In the genomic region with DNA sequence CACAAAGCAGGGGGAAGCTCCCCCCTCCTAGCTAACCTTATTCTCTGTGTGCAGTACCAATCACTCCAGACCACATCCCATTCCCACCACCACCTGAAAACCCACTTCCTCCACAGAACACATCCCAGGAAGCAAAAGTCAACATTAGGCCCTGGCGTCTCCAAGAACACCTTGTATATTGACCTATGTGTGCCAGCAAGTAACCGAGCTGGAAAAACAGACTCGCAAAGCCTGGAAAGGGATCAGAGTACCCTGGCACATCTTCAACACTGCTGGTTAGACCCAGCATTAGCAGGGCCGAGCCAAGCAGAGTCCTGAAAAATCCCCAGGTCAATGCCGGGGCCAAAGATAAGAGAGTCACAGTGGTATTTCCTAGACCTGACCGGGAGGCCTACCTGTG, we compare ENCODE assay signal across 13 mouse cellular contexts. TPM values are rescaled to one million over a fixed set of nuclear protein-coding genes. Genes with fewer than 3 reads are reported as not detected.
DNase-seq lines count a peak whose midpoint lies in the region; ATAC-seq and TF ChIP-seq lines count a peak whose summit lies in the region.
"Had no signal": no experiment of that assay in that cellular context is flagged by ENCODE, and none has a peak within 500 bp of the region (broad histone marks: within the 10 kb centered on the region; RNA-seq: fewer than 3 reads in every experiment).

No protein-coding gene starts in this region.

- H3K4me2 ChIP-seq in forebrain, embryonic 11.5 days (ENCODE audit: low read depth, low read length, severe bottlenecking), result no peak overlapping the region
- H3K4me2 ChIP-seq: hindbrain, embryonic 13.5 days had no signal

- no peaks in the 10 kb centered on the region for H3K9me3 ChIP-seq in forebrain, embryonic 11.5 days (ENCODE audit: control insufficient read depth, low read length)
- no peaks in the 10 kb centered on the region for H3K9me3 ChIP-seq in embryonic facial prominence, embryonic 10.5 days
- H3K9me3 ChIP-seq: forebrain, embryonic 10.5 days; hindbrain, embryonic 13.5 days had no signal

- H3K4me1 ChIP-seq in forebrain, embryonic 11.5 days (replicated peaks; ENCODE audit: control insufficient read depth, insufficient read depth, low read length), result peaks cover 6% of the 10 kb centered on the region
- H3K4me1 ChIP-seq in embryonic facial prominence, embryonic 10.5 days, result peaks cover 26% of the 10 kb centered on the region

- no peak for TF ChIP-seq CTCF in layer of hippocampus, adult 2 months (conservative IDR thresholded peaks at IDR 0.05)

- no peak for DNase-seq in layer of hippocampus, adult 2 months (ENCODE audit: low spot score in 2 of 2)
- DNase-seq in layer of hippocampus, adult 18-20 months (ENCODE audit: low spot score in 2 of 2), result no peak
- DNase-seq in brain, adult 2 months (ENCODE audit: low read depth, low spot score), result peak; percentile 56
- peak; percentile 63 for DNase-seq in cerebellum, adult 9-11 months
- peak; percentile 75 to 86 for DNase-seq in kidney, postnatal 36 days
- DNase-seq in forebrain, embryonic 11.5 days (ENCODE audit: low spot score), result no peak
- DNase-seq in embryonic facial prominence, embryonic 10.5 days (ENCODE audit: low spot score), result no peak
- DNase-seq: right cerebral cortex, postnatal 4 days; thymus, postnatal 36 days had no signal

- ATAC-seq in forebrain, embryonic 11.5 days (replicated peaks; ENCODE audit: low FRiP score), result no peak
- ATAC-seq: intestine, postnatal 0 days had no signal

- no peaks in the 10 kb centered on the region for H3K36me3 ChIP-seq in forebrain, embryonic 11.5 days (ENCODE audit: control insufficient read depth, insufficient read depth, low read length)
- no peaks in the 10 kb centered on the region for H3K36me3 ChIP-seq in embryonic facial prominence, embryonic 10.5 days (replicated peaks)
- H3K36me3 ChIP-seq: forebrain, embryonic 10.5 days; hindbrain, embryonic 13.5 days had no signal

- H3K9ac ChIP-seq in forebrain, embryonic 11.5 days (ENCODE audit: low read length), result no peak overlapping the region
- H3K9ac ChIP-seq: hindbrain, embryonic 13.5 days had no signal

- H3K27ac ChIP-seq in layer of hippocampus, adult 2 months, result peak overlapping the region; percentile 88
- no peak overlapping the region for H3K27ac ChIP-seq in forebrain, embryonic 11.5 days (ENCODE audit: low read depth, low read length)
- no peak overlapping the region for H3K27ac ChIP-seq in embryonic facial prominence, embryonic 10.5 days (replicated peaks)
- H3K27ac ChIP-seq: forebrain, embryonic 10.5 days; hindbrain, embryonic 13.5 days had no signal

- WGBS in forebrain, embryonic 11.5 days, result 90% methylated on average over 6 of the region's 6 CpGs
- 90% methylated on average over 6 of the region's 6 CpGs for WGBS in embryonic facial prominence, embryonic 10.5 days

- H3K27me3 ChIP-seq in forebrain, embryonic 11.5 days (ENCODE audit: control insufficient read depth, insufficient read depth, low read length), result no peaks in the 10 kb centered on the region
- H3K27me3 ChIP-seq in embryonic facial prominence, embryonic 10.5 days (replicated peaks; ENCODE audit: low read depth, poor library complexity, severe bottlenecking), result no peaks in the 10 kb centered on the region
- H3K27me3 ChIP-seq: hindbrain, embryonic 13.5 days had no signal

- no peak overlapping the region for H3K4me3 ChIP-seq in layer of hippocampus, adult 2 months
- H3K4me3 ChIP-seq in forebrain, embryonic 11.5 days (ENCODE audit: low read depth, low read length), result no peak overlapping the region
- no peak overlapping the region for H3K4me3 ChIP-seq in embryonic facial prominence, embryonic 10.5 days
- H3K4me3 ChIP-seq: forebrain, embryonic 10.5 days; hindbrain, embryonic 13.5 days; myocyte had no signal

RNA-seq across cellular contexts. Expression of a gene that starts 58.0 kb away (rescaled TPM):
- total RNA-seq in layer of hippocampus, adult 2 months (2021), result 100 to 1,000 TPM; 128 to 130 TPM
- total RNA-seq in layer of hippocampus, adult 18-20 months (2021), result 100 to 1,000 TPM; 114 TPM
- polyA plus RNA-seq in forebrain, embryonic 11.5 days (2014; fragmentation: Nextera tagmentation; extraction: Ambion mirVana), result 2.5 and 2.9 TPM in 2 replicates
- 2.4 and 2.7 TPM in 2 replicates for polyA plus RNA-seq in embryonic facial prominence, embryonic 10.5 days (2016; fragmentation: Nextera tagmentation; extraction: Ambion mirVana)

Comparison
In these comparisons a context has a peak if more than half of its experiments do, and no peak if none do; other contexts are left out.
1. DNase-seq: peak in brain, adult 2 months (single experiment), cerebellum, adult 9-11 months (single experiment) and kidney, postnatal 36 days (2 of 2); none in layer of hippocampus, adult 2 months (0 of 2), layer of hippocampus, adult 18-20 months (0 of 2), forebrain, embryonic 11.5 days (single experiment) and embryonic facial prominence, embryonic 10.5 days (single experiment).